Mouse (Mus musculus) kidney, postnatal 0 days (tissue): ENCODE results near the gene Gm7861. TPM values are rescaled to one million over a fixed set of nuclear protein-coding genes. Genes with fewer than 3 reads are reported as not detected.
"Not testable (repeated sequence)": the region's sequence is repeated elsewhere in the genome, so short reads cannot be mapped to it uniquely, and the experiment has no call there.

Experiments
- ATAC-seq: fragments of 200-750 bp; cut with Nextera tagmentation; replicated peaks from 2 replicates; pipeline ENCODE4 v1.8.0; 2017; ENCODE audit warnings: low read depth, moderate number of reproducible peaks, moderate TSS enrichment, moderate library complexity; ENCODE audit not compliant: low FRiP score
- DNase-seq: peaks from one replicate; pipeline ENCODE4 v3.0.0-alpha.2; 2016; ENCODE audit warnings: low spot score
- H3K27ac ChIP-seq: fragments of 300-500 bp; sonication (generic); 2 replicates; pipeline ENCODE4 v1.5.1; 2014; ENCODE audit warnings: mild to moderate bottlenecking
- H3K27me3 ChIP-seq: fragments of 300-500 bp; sonication (generic); 2 replicates; pipeline ENCODE4 v1.6.1; 2014; ENCODE audit warnings: low read length, mixed read lengths; ENCODE audit not compliant: insufficient read depth
- H3K36me3 ChIP-seq: fragments of 300-500 bp; sonication (generic); 2 replicates; pipeline ENCODE4 v1.6.1; 2014; ENCODE audit warnings: low read length, mixed read lengths; ENCODE audit not compliant: insufficient read depth
- H3K4me1 ChIP-seq: fragments of 300-500 bp; sonication (generic); replicated peaks from 2 replicates; pipeline ENCODE4 v1.6.1; 2014; ENCODE audit warnings: antibody characterized with exemption, low read length, mixed read lengths; ENCODE audit not compliant: insufficient read depth
- H3K4me2 ChIP-seq: fragments of 300-500 bp; sonication (generic); 2 replicates; pipeline ENCODE4 v1.6.1; 2014; ENCODE audit warnings: mild to moderate bottlenecking, low read length, moderate library complexity, mixed read lengths
- H3K4me3 ChIP-seq: fragments of 300-500 bp; sonication (generic); replicated peaks from 2 replicates; pipeline ENCODE4 v1.5.1; 2014; ENCODE audit warnings: low read depth, low read length
- H3K9ac ChIP-seq: fragments of 300-500 bp; sonication (generic); 2 replicates; pipeline ENCODE4 v1.6.1; 2014; ENCODE audit warnings: low read depth, low read length
- H3K9me3 ChIP-seq: fragments of 300-500 bp; sonication (generic); replicated peaks from 2 replicates; pipeline ENCODE4 v1.6.1; 2016; ENCODE audit warnings: low read length, inconsistent platforms, mixed read lengths
- WGBS: fragments of 180-500 bp; shearing (Covaris S2); extraction: QIAGEN DNeasy Blood & Tissue Kit; methylation state at CpG from one replicate; pipeline ENCODE4 v1.1.7; 2014; 5-methylcytosine and 5-hydroxymethylcytosine counted together
- polyA plus RNA-seq: library from polyadenylated mRNA; unstranded; fragments of >200 nt; fragmentation: Nextera tagmentation; extraction: Ambion mirVana; gene quantifications from 2 replicates; pipeline ENCODE4 v1.2.1, GENCODE M21; 2015

The Gm7861 gene
- not detected in 2 replicates for polyA plus RNA-seq

- not testable (repeated sequence) for ATAC-seq, H3K4me2 ChIP-seq, H3K4me1 ChIP-seq, H3K36me3 ChIP-seq, H3K27ac ChIP-seq, H3K4me3 ChIP-seq, H3K9ac ChIP-seq, H3K27me3 ChIP-seq, H3K9me3 ChIP-seq, DNase-seq
- no CpG with 5 or more reads among the region's 1 CpGs for WGBS
Measured at GRCm38 (mm10) chr8:21594408-21594807, at the start of gene Gm7861. Gene Gm7861 (minus strand): TSS chr8:21594508.

GRCm38 (mm10) chr8:21617883-21618282, 23.6 kb upstream of the Gm7861 start, which contains the start of gene Defa26:
Gene Defa26 (plus strand): TSS chr8:21618183.
- ATAC-seq, H3K4me1 ChIP-seq: not testable (repeated sequence)
- no CpG with 5 or more reads among the region's 1 CpGs for WGBS

GRCm38 (mm10) chr8:21582706-21583105, 11.6 kb downstream of the Gm7861 start, which contains the start of gene Defa28:
Gene Defa28 (plus strand): TSS chr8:21583006.
- WGBS, result no CpG with 5 or more reads among the region's 1 CpGs

More at GRCm38 (mm10) chr8:21617883-21618282, 23.6 kb upstream of the Gm7861 start, which contains the start of gene Defa26:
- H3K36me3 ChIP-seq, DNase-seq, H3K4me2 ChIP-seq, H3K27me3 ChIP-seq, H3K4me3 ChIP-seq, H3K27ac ChIP-seq, H3K9me3 ChIP-seq, H3K9ac ChIP-seq: not testable (repeated sequence)

GRCm38 (mm10) chr8:21565086-21565485, 29.2 kb downstream of the Gm7861 start, which contains the start of gene Defa37:
Gene Defa37 (plus strand): TSS chr8:21565386.
- H3K4me3 ChIP-seq, H3K4me2 ChIP-seq, H3K27ac ChIP-seq, H3K27me3 ChIP-seq, H3K4me1 ChIP-seq, H3K36me3 ChIP-seq, H3K9me3 ChIP-seq, ATAC-seq, DNase-seq, H3K9ac ChIP-seq: not testable (repeated sequence)
- no CpG with 5 or more reads among the region's 1 CpGs for WGBS

More at GRCm38 (mm10) chr8:21582706-21583105, 11.6 kb downstream of the Gm7861 start, which contains the start of gene Defa28:
- H3K9me3 ChIP-seq, H3K9ac ChIP-seq, H3K36me3 ChIP-seq, H3K27me3 ChIP-seq, H3K27ac ChIP-seq, H3K4me2 ChIP-seq, ATAC-seq, H3K4me1 ChIP-seq, H3K4me3 ChIP-seq, DNase-seq: not testable (repeated sequence)

Other genes with a start within 250 kb of the Gm7861 start
- not detected in 2 replicates for gene Defa2, start 216.0 kb downstream of the Gm7861 start, polyA plus RNA-seq
- not detected in 2 replicates for gene Defa33, start 202.7 kb downstream of the Gm7861 start, polyA plus RNA-seq
- not detected in 2 replicates for gene Defa36, start 167.1 kb downstream of the Gm7861 start, polyA plus RNA-seq
- not detected in 2 replicates for gene Gm7849, start 137.9 kb downstream of the Gm7861 start, polyA plus RNA-seq
- gene Defa20, start 85.2 kb downstream of the Gm7861 start, polyA plus RNA-seq, result not detected in 2 replicates
- gene Defa32, start 65.5 kb downstream of the Gm7861 start, polyA plus RNA-seq, result not detected in 2 replicates
- not detected in 2 replicates for gene Defa37, start 29.1 kb downstream of the Gm7861 start, polyA plus RNA-seq
- not detected in 2 replicates for gene Defa28, start 11.5 kb downstream of the Gm7861 start, polyA plus RNA-seq
- not detected in 2 replicates for gene Defa26, start 23.7 kb upstream of the Gm7861 start, polyA plus RNA-seq
- gene Defa17, start 61.3 kb upstream of the Gm7861 start, polyA plus RNA-seq, result not detected in 2 replicates
- gene Defa34, start 71.3 kb upstream of the Gm7861 start, polyA plus RNA-seq, result not detected in 2 replicates
- gene AY761184, start 109.1 kb upstream of the Gm7861 start, polyA plus RNA-seq, result not detected in 2 replicates
- gene Defa24, start 140.0 kb upstream of the Gm7861 start, polyA plus RNA-seq, result not detected in 2 replicates
- gene Defb50, start 229.0 kb upstream of the Gm7861 start, polyA plus RNA-seq, result not detected in 2 replicates
- 2.7 and 4.5 TPM in 2 replicates for gene Defb2, start 245.4 kb upstream of the Gm7861 start, polyA plus RNA-seq